Mouse (Mus musculus) testis, adult 2 months (tissue): ENCODE measurements around the gene Mettl17.

ENCODE experiments used
- CTCF ChIP-seq: fragments of 200-500 bp; IDR thresholded peaks from 2 replicates; pipeline ENCODE4 v1.5.1; 2012; ENCODE audit warnings: low read depth, mild to moderate bottlenecking, inconsistent platforms, low read length, moderate library complexity; ENCODE audit not compliant: control insufficient read depth, insufficient read depth, insufficient replicate concordance
- POLR2A ChIP-seq: fragments of 200-500 bp; IDR thresholded peaks from 2 replicates; pipeline ENCODE4 v1.6.1; 2012; ENCODE audit warnings: low read depth, mild to moderate bottlenecking, inconsistent platforms, low read length, moderate library complexity; ENCODE audit not compliant: control insufficient read depth

GRCm38 (mm10) chr14:51884031-51884544, 554 bp upstream of the Mettl17 start:
- no peak for TF ChIP-seq CTCF
- no peak for TF ChIP-seq POLR2A
